Mouse (Mus musculus): ENCODE measurements around the gene A730061H03Rik. TPM values are rescaled to one million over a fixed set of nuclear protein-coding genes. Genes with fewer than 3 reads are reported as not detected.

A730061H03Rik gene
- total RNA-seq, 2 experiments from 2014 or later, result not detected

Other genes with a start within 250 kb of the A730061H03Rik start
- 10 to 100 TPM; 19.0 to 19.2 TPM for gene Dhrs4, start 81.6 kb downstream of the A730061H03Rik start, total RNA-seq (2021)
- gene Carmil3, start 69.8 kb downstream of the A730061H03Rik start, total RNA-seq (2021), result 10 to 100 TPM; 38.0 to 49.1 TPM
- 100 to 1,000 TPM; 218 to 223 TPM for gene Cpne6, start 50.0 kb downstream of the A730061H03Rik start, total RNA-seq (2021)
- 1 to 10 TPM in 1 of 2 experiments, under 1 TPM in 1; 0.82 to 1.4 TPM for gene Nrl, start 35.4 kb downstream of the A730061H03Rik start, total RNA-seq (2021)
- 10 to 100 TPM; 27.6 to 37.2 TPM for gene Pck2, start 20.1 kb downstream of the A730061H03Rik start, total RNA-seq (2021)
- 10 to 100 TPM; 83.6 to 86.8 TPM for gene Dcaf11, start 400 bp downstream of the A730061H03Rik start, total RNA-seq (2021)
- not detected for gene Fitm1, start 15.2 kb upstream of the A730061H03Rik start, total RNA-seq (2021)
- 10 to 100 TPM; 47.2 to 58.6 TPM for gene Psme1, start 17.7 kb upstream of the A730061H03Rik start, total RNA-seq (2021)
- 10 to 100 TPM; 44.7 to 58.2 TPM for gene Emc9, start 24.9 kb upstream of the A730061H03Rik start, total RNA-seq (2021)
- gene Psme2, start 30.7 kb upstream of the A730061H03Rik start, total RNA-seq (2021), result 10 to 100 TPM; 59.6 to 65.7 TPM
- gene Rnf31, start 31.3 kb upstream of the A730061H03Rik start, total RNA-seq (2021), result 10 to 100 TPM; 42.0 to 46.2 TPM
- 10 to 100 TPM; 11.7 to 11.8 TPM for gene Irf9, start 43.2 kb upstream of the A730061H03Rik start, total RNA-seq (2021)
- gene Rec8, start 57.6 kb upstream of the A730061H03Rik start, total RNA-seq (2021), result 1 to 10 TPM; 1.7 to 2.7 TPM
- gene Ipo4, start 75.6 kb upstream of the A730061H03Rik start, total RNA-seq (2021), result 100 to 1,000 TPM; 106 to 116 TPM
- gene Gm49378, start 77.5 kb upstream of the A730061H03Rik start, total RNA-seq (2021), result 1 to 10 TPM; 3.6 to 4.3 TPM
- 10 to 100 TPM; 37.0 to 39.8 TPM for gene Tm9sf1, start 83.4 kb upstream of the A730061H03Rik start, total RNA-seq (2021)
- 1 to 10 TPM in 1 of 2 experiments, under 1 TPM in 1; 0.94 to 1.1 TPM for gene Tssk4, start 89.8 kb upstream of the A730061H03Rik start, total RNA-seq (2021)
- gene Mdp1, start 100.1 kb upstream of the A730061H03Rik start, total RNA-seq (2021), result 10 to 100 TPM; 40.1 to 42.2 TPM
- gene Gmpr2, start 111.5 kb upstream of the A730061H03Rik start, total RNA-seq (2021), result 10 to 100 TPM; 20.1 to 22.8 TPM
- gene Nedd8, start 111.7 kb upstream of the A730061H03Rik start, total RNA-seq (2021), result 100 to 1,000 TPM; 318 to 349 TPM
- gene Tinf2, start 121.4 kb upstream of the A730061H03Rik start, total RNA-seq (2021), result 10 to 100 TPM; 14.8 to 19.7 TPM
- not detected for gene Tgm1, start 153.5 kb upstream of the A730061H03Rik start, total RNA-seq (2021)
- gene Rabggta, start 161.9 kb upstream of the A730061H03Rik start, total RNA-seq (2021), result 10 to 100 TPM; 47.1 to 51.2 TPM
- 10 to 100 TPM; 86.9 to 88.7 TPM for gene Dhrs1, start 185.3 kb upstream of the A730061H03Rik start, total RNA-seq (2021)
- 10 to 100 TPM; 10.7 to 11.6 TPM for gene Nop9, start 185.3 kb upstream of the A730061H03Rik start, total RNA-seq (2021)
- 1 to 10 TPM; 2.3 to 2.4 TPM for gene Cideb, start 198.1 kb upstream of the A730061H03Rik start, total RNA-seq (2021)
- under 1 TPM; 0.26 to 0.52 TPM for gene Ltb4r2, start 201.0 kb upstream of the A730061H03Rik start, total RNA-seq (2021)
- under 1 TPM in 1 of 2 experiments, not detected in 1; 0.33 TPM for gene Ltb4r1, start 205.6 kb upstream of the A730061H03Rik start, total RNA-seq (2021)
- gene Adcy4, start 223.7 kb upstream of the A730061H03Rik start, total RNA-seq (2021), result 1 to 10 TPM; 4.9 to 8.6 TPM
- gene Ripk3, start 228.5 kb upstream of the A730061H03Rik start, total RNA-seq (2021), result 1 to 10 TPM in 1 of 2 experiments, under 1 TPM in 1; 0.44 to 1.7 TPM